9 mouse cellular contexts compared by ENCODE assay signal in the genomic region with DNA sequence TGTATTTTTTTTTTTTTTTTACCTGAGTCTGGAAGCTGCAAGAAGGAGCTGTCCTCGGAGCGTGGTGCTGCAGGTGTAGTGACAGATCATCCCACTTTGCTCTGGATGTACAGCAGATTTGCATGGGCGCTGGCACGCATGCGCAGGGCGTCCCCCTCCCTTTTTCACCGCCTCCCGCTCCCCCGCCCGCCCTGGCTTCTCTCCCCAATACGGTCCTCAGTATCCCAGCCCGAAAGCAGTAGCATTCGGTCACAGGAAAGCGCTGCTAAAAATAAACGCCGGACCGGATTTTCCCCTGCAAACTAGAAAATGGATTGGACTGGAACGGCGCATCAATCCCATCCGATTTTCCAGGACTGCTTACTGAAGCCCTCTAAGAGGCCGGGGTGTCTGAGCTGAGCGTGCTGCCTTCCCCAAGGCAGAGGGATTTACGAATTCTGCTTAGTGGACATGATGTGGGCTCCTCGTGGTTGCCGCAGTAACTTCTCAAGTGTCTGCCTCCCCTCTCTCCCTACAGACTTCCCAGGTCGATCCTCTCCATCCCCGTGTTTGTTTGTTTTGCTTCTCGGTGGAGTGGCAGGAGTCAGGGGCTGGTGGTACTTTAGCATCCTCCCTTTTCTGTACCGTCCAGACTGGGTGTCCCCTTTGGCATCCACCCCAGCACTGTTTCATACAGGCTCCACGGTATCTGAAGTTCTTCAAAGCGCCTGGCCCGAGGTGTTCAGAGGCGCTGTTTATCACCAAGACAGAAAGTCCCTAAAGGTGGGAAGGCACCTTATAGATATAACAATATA. TPM values are rescaled to one million over a fixed set of nuclear protein-coding genes. Genes with fewer than 3 reads are reported as not detected.
DNase-seq lines count a peak whose midpoint lies in the region; ATAC-seq lines count a peak whose summit lies in the region.
"Had no signal": no experiment of that assay in that cellular context is flagged by ENCODE, and none has a peak within 500 bp of the region (broad histone marks: within the 10 kb centered on the region; RNA-seq: fewer than 3 reads in every experiment).

No protein-coding gene starts in this region.

- peaks cover 4% of the 10 kb centered on the region for H3K4me1 ChIP-seq in hindbrain, embryonic 16.5 days (ENCODE audit: control insufficient read depth, insufficient read depth, low read depth, low read length)
- peaks cover 3% of the 10 kb centered on the region; the same call in 1 of the 2 replicates for H3K4me1 ChIP-seq in midbrain, embryonic 11.5 days (ENCODE audit: control insufficient read depth, insufficient read depth, low read length)

- under 1% methylated on average over 33 of the region's 33 CpGs for WGBS in hindbrain, embryonic 16.5 days
- WGBS in midbrain, embryonic 11.5 days, result 1% methylated on average over 33 of the region's 33 CpGs

- peak overlapping the region; percentile 70 for H3K4me3 ChIP-seq in hindbrain, embryonic 16.5 days (ENCODE audit: low read length)
- peak overlapping the region; percentile 45 for H3K4me3 ChIP-seq in midbrain, embryonic 11.5 days (ENCODE audit: low read depth, low read length)

- H3K27ac ChIP-seq in hindbrain, embryonic 16.5 days (ENCODE audit: low read depth, low read length), result peak overlapping the region; percentile 85
- no peak overlapping the region for H3K27ac ChIP-seq in midbrain, embryonic 11.5 days (ENCODE audit: low read depth, low read length)

- peak overlapping the region; percentile 75 for H3K9ac ChIP-seq in hindbrain, embryonic 16.5 days (ENCODE audit: low read depth, low read length)
- H3K9ac ChIP-seq in midbrain, embryonic 11.5 days (ENCODE audit: low read length), result peak overlapping the region; percentile 71

- H3K9me3 ChIP-seq in hindbrain, embryonic 16.5 days (ENCODE audit: control insufficient read depth, low read length), result no peaks in the 10 kb centered on the region
- H3K9me3 ChIP-seq in midbrain, embryonic 11.5 days (ENCODE audit: control insufficient read depth, low read length), result no peaks in the 10 kb centered on the region

- peak overlapping the region; percentile 89 for H3K4me2 ChIP-seq in hindbrain, embryonic 16.5 days (ENCODE audit: low read length)
- peak overlapping the region; percentile 89 for H3K4me2 ChIP-seq in midbrain, embryonic 11.5 days

- ATAC-seq in hindbrain, embryonic 16.5 days, result peak; percentile 99
- ATAC-seq in midbrain, embryonic 11.5 days (ENCODE audit: low FRiP score), result peak; percentile 97
- ATAC-seq: Patski had no signal

- no peaks in the 10 kb centered on the region for H3K27me3 ChIP-seq in hindbrain, embryonic 16.5 days (replicated peaks; ENCODE audit: control insufficient read depth, insufficient read depth, low read length)
- no peaks in the 10 kb centered on the region for H3K27me3 ChIP-seq in midbrain, embryonic 11.5 days (ENCODE audit: control insufficient read depth, insufficient read depth, low read length)

- peak; percentile 80 for DNase-seq in WW6 (ENCODE audit: low read depth, low spot score)
- DNase-seq in cerebellum, postnatal 14 days, result peak; percentile 97 to 98
- peak; percentile 83 to 88 for DNase-seq in frontal cortex, postnatal 36 days (ENCODE audit: low spot score in 2 of 2)
- peak; percentile 82 to 86 for DNase-seq in layer of hippocampus, postnatal 36 days
- DNase-seq in midbrain, embryonic 11.5 days (ENCODE audit: low spot score, missing footprints), result peak; percentile 99
- DNase-seq in skeletal muscle tissue, adult 2 months (ENCODE audit: low read depth, low spot score), result peak; percentile 9
- DNase-seq in spleen, postnatal 36 days (ENCODE audit: low spot score in 2 of 2), result no peak

- no peaks in the 10 kb centered on the region for H3K36me3 ChIP-seq in hindbrain, embryonic 16.5 days (ENCODE audit: control insufficient read depth, insufficient read depth, low read length)
- no peaks in the 10 kb centered on the region for H3K36me3 ChIP-seq in midbrain, embryonic 11.5 days (ENCODE audit: control insufficient read depth, insufficient read depth, low read length)

RNA-seq across cellular contexts. Expression of a gene that starts 0.5 kb away (rescaled TPM):
- polyA plus RNA-seq in hindbrain, embryonic 16.5 days (2015; fragmentation: Nextera tagmentation; extraction: Ambion mirVana), result 56.8 and 67.3 TPM in 2 replicates
- 100 to 1,000 TPM; 137 to 147 TPM for total RNA-seq in layer of hippocampus, postnatal 36 days (2021)
- polyA plus RNA-seq in midbrain, embryonic 11.5 days (2014; fragmentation: Nextera tagmentation; extraction: Ambion mirVana), result 4.2 and 6.8 TPM in 2 replicates
- polyA plus RNA-seq: Patski had no signal

Comparison
In these comparisons a context has a peak if more than half of its experiments do, and no peak if none do; other contexts are left out.
1. DNase-seq: peak in WW6 (single experiment), cerebellum, postnatal 14 days (2 of 2), frontal cortex, postnatal 36 days (2 of 2), layer of hippocampus, postnatal 36 days (2 of 2), midbrain, embryonic 11.5 days (single experiment) and skeletal muscle tissue, adult 2 months (single experiment); none in spleen, postnatal 36 days (0 of 2).